Mouse (Mus musculus): Measurements from ENCODE around the gene Wars.

Gene Wars

DNA sequence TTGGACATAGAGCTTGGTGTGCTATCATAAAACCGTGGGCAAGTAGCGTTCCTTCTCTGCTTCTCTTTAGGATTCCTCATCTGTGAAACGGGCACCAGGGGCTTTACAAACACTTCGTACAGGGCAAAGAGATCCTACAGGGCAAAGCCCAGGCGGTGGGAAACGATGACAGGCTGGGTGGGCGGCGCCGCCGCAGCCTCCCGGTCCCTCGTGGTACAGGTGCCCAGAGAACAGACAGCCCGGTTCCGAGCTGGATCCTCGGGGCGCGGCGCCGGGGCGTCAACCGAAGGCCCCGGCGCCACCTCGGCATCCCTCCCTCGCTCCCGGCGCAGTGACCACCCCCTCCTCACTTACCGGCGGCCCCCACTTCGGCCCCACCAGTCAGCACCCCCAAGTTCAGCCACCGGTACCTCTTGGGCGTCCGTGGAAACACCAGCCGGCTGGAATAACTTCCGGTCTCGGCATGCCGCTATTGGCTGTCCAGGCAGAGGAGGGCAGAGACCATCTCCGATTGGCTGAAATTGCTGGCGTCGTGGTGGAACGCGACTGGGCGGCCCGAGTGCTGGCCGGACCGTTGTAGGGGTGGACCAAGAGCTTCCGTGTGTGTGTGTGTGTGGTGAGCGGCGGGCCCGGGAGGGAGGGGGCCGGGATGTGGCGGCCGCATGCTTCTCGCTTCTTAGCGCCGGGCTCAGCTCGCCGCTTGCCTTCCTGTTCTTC lies at the start of gene Wars:
Gene Wars, minus strand, starts transcription at position 460 of the 717 bp plus-strand sequence.
- peak; percentile 95 to 97 for DNase-seq (ENCODE audit: low spot score in 2 of 2)

DNA sequence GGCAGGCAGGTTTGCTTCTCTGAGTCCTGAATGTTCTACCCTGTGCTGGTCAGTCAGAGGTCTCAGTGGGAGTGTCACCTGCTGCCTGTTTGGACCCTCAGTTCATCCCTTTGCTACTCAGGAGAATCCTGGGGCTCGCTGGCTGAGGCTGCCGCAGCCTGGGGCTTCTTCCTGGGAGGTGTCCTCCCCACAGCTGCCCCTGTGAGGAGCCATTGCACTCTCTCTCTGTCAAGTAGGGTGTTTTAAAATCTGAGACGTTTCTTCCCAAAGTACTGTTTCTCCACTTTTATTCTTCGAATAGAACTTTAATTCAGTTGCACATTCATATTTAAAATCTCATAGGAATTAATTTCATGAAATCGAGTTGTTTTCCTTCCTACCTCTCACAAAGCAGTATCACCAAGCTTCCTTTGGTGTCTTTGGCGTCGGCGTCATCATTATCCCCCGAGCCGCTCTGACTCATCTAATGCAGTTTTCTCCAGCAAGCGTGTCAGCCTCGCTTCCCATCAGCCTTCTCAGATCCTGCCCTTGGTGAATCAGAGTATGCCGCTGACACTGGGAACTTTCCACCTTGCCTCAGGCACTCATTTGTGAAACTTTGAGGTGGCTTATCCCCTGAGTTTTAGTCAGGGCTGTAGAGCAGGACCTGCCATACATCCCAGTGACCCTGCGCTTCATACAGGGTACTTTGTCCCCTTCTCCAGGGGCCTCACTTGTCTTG lies 48.4 kb upstream of the Wars start:
- DNase-seq (ENCODE audit: low spot score in 2 of 2) = peak in 1 of 2 experiments; percentile 44

- no peak for DNase-seq (ENCODE audit: low spot score in 2 of 2)
Observed at GRCm38 (mm10) chr12:108941282-108941681, 47.3 kb upstream of the Wars start.

- DNase-seq (ENCODE audit: low spot score in 2 of 2) = no peak
Observed at GRCm38 (mm10) chr12:108940255-108940654, 46.3 kb upstream of the Wars start.

- DNase-seq (ENCODE audit: low spot score in 2 of 2) = no peak
Observed at GRCm38 (mm10) chr12:108939317-108939716, 45.3 kb upstream of the Wars start.

DNA sequence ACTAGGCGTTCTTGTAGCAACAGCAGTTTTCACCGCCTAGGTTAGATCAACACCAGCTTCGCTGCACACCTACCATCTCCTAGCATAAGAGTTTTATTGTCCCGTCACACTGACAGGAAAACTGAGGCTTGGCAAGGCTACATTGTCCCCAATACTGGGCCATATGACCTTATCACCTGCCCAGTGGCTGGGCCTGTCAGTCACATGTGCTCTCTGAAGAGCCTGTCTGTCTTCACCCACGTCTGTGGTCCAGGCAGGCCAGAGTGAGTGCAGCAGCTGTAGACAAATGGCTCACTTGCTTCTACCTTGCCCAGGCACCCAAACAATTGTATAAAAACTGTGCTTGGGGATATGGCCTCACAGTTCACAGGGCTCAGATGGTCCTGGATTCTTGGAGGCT lies 44.9 kb upstream of the Wars start:
- no peak for DNase-seq (ENCODE audit: low spot score in 2 of 2)

DNA sequence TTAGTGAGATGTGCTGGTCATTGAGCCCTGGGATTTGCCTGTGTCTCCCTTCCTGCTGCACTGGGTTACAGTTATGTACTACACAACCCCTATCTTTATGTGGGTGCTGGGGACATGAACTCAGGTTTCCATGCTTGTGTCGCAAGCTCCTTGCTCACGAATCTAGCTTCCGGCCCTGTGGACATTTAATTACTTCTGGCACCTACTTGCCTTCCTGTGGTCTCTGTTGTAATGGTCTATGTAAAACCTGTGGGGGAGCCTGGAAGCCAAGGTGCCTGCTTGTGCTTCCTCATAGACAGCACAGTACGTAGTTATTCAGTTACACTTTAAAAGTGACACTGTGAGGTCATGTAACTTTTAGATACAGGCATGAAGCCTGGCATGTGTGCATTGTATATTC lies 43.5 kb upstream of the Wars start:
- DNase-seq (ENCODE audit: low spot score in 2 of 2) = no peak

DNA sequence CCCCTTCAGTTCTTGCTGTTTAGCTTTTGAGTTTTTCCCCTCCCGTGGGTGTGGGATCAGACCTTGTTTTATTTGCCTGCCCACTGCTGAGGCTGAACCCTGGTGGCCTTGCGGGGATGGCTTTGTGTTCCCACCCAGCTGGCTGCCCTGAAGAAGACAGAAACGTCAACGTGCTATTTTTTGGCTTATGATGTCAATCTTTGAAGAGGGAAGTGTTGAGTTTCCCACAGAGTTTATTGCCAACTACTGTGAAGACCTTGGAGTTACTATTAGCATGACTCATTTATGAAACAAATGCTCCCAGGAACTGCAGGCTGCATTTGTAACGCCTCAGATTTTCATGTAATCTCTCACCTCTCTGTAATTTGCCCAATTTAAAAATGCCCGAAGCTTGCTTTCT lies 42.9 kb upstream of the Wars start:
- no peak for DNase-seq (ENCODE audit: low spot score in 2 of 2)

DNA sequence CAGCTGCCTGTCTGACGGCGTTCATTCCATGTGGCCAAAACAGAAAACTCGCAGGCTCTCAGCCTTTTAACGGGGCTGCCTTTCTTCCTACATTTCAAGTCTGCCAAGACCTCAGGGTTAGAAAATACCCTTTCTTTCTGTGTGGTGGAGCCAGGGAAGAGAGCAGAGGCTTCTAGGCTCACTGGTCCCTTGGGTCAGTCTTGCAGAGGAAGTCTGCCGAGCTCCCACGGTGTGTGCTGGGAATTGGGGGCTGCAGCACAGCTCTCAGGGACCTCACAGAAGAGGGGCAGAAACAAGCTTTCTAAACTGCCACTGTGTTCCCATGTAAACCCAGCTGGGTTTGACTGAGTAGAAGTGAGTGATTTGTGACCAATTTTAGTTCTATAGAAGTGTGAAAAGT lies 40.3 kb upstream of the Wars start:
- no peak for DNase-seq (ENCODE audit: low spot score in 2 of 2)

GRCm38 (mm10) chr12:108932113-108932512 lies 38.1 kb upstream of the Wars start:
- DNase-seq (ENCODE audit: low spot score in 2 of 2) = no peak

DNA sequence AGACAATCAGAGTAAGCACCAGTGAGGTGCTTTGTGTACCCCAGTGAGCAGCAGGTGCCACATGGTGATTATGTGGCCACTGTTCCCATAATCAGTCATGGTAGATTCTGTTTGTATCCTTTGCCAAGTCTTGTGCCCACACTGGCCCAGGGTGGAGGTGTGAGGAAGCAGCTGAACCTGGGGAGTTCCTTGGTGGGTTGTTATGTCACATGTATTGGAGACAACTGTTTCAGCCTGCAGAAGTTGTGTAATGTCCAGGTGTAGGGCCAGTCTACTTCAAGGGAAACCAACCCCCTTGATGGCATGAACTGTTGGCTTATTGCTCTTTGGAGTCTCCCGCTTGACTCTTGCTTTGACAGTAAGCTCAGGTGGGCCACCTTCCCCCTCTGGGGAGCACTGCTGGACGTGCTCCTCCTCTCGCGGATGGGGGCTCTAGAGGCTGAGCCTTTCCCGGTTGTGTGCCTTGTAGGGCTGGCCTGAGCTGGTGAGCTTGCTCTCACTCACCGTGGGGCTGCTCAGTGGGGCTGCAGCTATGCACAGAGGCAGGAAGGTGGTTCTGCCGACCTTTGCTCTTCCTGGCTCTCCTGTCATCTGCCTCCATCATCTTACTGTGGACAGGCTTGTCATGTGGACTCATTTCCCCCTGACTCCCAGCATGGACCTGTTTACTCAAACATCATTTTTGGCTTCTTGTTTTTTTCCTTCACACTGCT lies 37.5 kb upstream of the Wars start:
- no peak for DNase-seq (ENCODE audit: low spot score in 2 of 2)

DNA sequence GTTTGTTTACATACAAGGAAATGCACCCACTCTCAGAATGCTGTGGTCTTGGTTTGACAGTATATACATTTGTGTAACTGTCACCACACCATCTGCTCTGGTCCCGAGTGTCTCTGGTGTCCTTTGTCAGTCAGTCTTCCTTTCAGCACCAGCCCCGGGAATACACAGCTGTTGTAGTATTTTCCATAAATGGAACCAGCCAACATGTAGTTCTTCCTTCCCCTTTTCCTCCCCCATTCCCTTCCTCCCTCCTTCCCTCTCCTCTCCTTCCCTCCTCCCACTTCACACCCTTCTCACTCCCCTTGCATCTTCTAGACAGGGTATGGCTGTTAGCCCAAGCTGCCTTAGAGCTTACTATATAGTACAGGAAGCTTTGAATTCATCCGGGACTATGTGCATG lies 35.5 kb upstream of the Wars start:
- no peak for DNase-seq (ENCODE audit: low spot score in 2 of 2)

DNA sequence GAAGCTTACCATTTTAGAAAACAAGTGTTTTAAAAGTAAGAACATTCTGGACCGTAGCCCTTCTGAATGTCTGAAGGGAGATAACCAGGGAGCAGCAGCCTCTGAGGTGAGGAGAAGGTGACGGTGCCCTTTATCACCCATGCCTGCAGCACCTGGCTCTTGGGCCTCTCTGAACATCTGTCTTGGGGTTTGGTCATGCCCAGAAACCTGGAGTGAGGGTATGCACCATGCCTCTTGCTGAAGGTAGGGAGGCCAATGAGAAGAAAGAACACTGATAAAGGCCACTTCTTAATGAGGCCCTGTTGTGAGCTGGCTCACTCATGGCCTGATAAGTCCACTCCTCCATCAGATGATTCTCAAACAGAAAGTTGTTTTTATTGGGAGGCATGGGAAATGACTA lies 34.3 kb upstream of the Wars start:
- DNase-seq (ENCODE audit: low spot score in 2 of 2) = no peak

GRCm38 (mm10) chr12:108926606-108927111 lies 32.7 kb upstream of the Wars start:
- no peak for DNase-seq (ENCODE audit: low spot score in 2 of 2)

GRCm38 (mm10) chr12:108918753-108919152 lies 24.8 kb upstream of the Wars start:
- DNase-seq (ENCODE audit: low spot score in 2 of 2) = no peak

- no peak for DNase-seq (ENCODE audit: low spot score in 2 of 2)
Observed at GRCm38 (mm10) chr12:108917509-108917908, 23.5 kb upstream of the Wars start.

- peak; percentile 27 to 39 for DNase-seq (ENCODE audit: low spot score in 2 of 2)
Observed at GRCm38 (mm10) chr12:108916447-108917042, 22.6 kb upstream of the Wars start.

DNA sequence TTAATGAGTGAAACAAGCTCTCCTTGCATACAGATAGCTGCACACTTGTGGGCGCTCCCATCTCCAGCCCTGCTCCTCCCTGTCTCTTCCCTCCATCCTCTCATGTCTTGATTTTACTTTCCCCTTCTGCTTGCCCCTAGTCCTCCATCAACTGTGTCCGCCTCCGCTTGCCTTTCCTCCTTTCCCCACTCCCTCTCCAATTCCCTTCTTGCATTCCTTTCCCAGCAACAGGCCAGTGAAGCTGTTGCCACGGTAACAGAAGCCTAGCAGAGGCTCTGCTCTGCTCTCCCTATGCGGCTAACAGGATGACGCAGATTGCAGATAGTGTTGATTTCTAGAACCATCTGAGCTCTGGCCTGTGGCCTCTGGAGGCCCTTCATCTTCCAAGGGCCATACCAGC lies 21.9 kb upstream of the Wars start:
- peak; percentile 71 to 75 for DNase-seq (ENCODE audit: low spot score in 2 of 2)

GRCm38 (mm10) chr12:108914709-108915340 lies 20.9 kb upstream of the Wars start:
- peak; percentile 14 to 27 for DNase-seq (ENCODE audit: low spot score in 2 of 2)

DNA sequence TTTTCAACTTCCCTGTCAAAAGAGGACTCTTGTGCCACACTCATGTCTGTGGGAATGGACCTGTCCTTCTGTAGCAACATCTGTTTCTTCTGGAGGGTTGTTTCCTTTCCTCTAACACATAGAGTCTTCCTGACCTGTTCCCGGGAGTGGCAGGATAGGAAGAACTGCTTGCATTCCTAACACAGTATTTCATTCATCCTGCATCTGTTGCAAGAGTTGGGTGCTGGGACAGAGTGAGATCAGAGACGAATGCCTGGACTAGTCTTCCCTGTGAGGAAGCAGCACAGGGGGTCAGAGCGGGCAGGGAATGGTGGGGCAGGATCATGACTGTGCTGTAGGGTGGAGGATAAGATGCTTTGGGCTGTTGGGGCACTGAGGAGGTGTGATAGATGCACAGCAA lies 20.2 kb upstream of the Wars start:
- DNase-seq (ENCODE audit: low spot score in 2 of 2) = no peak

DNA sequence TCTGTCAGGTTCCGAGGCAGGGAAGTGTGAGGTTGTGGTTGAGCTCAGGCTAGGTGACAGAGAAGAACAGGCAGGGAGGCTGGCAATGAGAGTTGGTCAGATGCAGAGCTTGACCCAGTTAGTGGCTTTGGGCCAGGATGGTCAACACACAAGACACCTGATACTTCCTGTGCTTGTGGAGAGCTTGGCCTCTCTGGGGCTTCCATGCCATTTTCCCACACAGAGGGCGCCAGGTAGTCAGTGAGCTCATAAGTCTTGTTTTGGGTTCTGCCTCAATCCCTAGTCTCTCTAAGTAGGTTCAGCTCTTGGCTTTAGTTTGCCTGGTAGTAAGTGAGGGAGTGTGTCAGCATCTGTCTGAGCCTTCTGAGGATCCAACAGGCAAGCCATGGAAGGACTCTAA lies 18.5 kb upstream of the Wars start:
- DNase-seq (ENCODE audit: low spot score in 2 of 2) = no peak

Measured in right cerebral cortex, adult 2 months (tissue).